Mouse (Mus musculus) c-Kit-negative CD71-positive TER-119-positive erythroid progenitor cells, embryonic 14.5 days (primary cell): ENCODE results near the gene Mycbp2.

ENCODE experiments used
- DNase-seq: peaks from one replicate; pipeline ENCODE4 v3.0.0-alpha.2; 2013; ENCODE audit warnings: low read depth, low spot score

Gene Mycbp2

DNA sequence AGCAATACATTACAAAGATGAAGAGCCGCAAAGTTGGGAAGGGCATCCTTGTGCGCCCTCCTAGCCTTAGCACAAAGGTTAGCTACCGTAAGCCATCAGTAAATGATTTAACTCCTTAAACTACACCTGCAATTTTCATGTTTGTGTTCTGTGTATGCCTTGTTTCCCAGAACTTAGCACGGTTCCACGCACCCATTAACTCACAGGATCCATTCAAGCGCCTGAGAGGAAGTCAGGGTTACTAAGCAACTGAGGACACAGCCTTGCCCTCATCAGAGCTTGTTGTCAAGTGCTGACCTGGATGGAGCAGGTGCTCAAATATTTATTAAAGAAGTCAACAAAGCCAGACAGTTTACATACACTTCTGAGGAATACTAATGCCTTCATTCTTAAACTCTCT is 244.4 kb downstream of the Mycbp2 start:
- no peak for DNase-seq

DNA sequence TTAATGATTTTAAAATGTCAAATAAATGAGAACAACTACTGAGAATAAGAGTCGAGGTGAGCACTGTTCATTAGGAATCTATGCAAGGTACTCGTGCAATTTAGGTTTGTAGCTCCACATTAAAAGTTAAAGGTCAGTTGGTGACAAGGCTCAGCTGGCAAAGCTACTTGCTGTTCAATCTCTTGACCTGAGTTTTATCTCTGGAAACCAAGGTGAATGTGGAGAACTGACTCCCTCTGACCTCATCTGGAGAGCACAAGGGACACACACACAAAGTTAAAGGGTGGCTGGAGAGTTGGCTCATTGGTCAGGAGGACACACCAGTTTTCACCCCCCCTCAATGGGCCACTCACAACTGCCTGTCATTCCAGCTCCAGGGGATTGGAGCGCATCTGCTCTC is 245.4 kb downstream of the Mycbp2 start:
- no peak for DNase-seq

DNA sequence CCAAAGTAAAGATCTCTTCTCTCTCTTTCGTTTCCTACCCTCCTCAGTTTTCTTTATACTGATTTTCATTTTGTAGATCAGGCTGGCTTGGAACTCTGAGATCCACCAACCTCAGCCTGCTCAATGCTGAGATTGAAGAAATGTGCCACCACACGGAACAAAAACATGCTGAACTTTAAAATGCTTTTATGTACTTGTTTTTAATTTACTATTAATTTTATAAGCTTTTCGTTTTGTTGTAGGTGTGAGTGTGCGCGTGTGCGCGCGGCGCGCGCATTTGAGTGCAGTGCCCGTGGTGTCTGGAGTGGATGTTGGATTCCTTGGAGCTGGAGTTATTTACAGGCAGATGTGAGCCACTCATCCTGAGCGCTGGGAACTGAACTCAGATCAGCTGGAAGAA is 246.3 kb downstream of the Mycbp2 start:
- DNase-seq, result no peak

DNA sequence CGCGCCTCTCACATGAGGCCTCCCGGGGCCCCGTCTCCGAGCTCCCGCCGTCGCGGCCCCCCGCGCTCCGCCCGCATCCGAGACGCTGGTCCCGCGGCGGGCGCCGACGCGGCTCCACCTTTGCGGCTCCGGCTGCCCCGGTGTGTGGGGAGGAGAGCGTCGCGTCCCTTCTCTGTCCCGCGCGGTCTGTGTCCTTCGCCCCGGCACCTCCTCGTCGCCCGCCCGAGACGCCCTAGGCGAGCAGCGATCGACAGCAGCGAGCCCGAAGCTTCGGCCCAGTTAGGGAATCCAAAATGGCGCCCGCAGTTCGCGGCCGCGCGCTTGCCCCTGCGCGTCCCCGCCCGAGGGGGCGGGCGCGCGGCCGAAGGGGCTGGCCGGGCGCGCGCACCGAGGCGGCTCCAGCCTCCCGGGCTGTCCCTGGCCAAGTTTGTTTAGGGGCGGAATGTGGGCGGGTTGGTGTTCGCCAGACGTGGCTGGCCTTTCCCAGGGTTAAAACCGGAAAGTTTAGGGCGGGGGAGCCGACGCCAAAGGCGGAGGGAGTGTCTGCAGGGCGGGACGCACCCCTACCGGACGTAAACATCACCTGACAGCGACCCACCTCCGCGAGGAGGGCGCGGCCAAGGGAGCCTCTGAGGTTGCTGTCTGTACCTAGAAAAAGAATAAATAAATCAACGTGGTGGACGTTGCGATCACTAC is 247.2 kb downstream of the Mycbp2 start, which contains the start of gene Fbxl3:
Gene Fbxl3 (minus strand): TSS at position 329 of the 696 bp plus-strand sequence.
- DNase-seq, result peak; percentile 83

DNA sequence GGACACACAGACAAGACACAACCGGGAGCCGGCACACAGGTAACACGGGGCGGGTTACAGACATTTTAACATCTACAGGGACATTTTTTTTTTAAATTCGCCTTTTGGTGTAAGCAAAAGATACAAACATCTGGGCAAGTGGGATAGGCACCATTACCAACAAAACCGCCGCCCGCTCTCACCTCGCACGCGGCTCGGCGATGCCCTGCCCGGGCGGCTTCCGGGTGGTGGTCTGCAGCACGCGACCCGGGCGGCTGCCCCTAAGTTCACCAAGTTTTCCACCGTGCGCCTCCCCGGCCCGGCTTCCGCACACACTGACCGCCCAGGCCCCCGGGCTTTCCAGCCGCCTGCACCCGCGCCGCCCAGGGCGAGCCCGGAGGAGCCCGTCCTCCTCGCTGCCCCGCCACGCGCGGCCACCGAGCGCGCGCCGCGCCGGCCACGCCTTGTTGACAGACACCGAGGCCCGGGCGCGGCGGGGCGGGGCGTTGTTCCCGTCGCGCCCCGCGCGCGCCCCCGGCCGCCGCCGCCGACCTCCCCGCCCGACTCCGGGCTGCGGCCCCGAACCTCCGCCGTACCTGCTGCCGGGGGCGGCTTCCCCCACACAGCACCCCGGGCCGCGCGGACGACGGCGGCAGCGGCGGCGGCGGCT is 247.9 kb downstream of the Mycbp2 start:
- DNase-seq, result peak; percentile 77

DNA sequence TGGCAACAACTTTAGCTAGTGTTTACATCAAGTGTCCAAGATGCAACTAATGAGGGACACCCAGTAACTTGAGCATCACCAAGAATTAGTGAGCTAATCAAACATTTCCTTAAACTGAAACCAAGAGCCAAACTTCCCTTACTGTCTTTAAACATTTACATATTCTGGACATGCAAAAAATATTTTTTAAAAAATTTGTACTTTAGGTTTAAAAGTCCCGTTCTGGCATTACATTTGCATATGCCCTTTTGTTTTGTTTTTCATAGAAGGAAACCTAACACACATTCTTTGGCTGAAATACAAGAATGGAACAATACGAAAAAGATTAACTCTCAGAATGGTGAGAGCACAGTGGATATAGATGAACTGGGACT is 248.4 kb downstream of the Mycbp2 start:
- DNase-seq, result no peak

DNA sequence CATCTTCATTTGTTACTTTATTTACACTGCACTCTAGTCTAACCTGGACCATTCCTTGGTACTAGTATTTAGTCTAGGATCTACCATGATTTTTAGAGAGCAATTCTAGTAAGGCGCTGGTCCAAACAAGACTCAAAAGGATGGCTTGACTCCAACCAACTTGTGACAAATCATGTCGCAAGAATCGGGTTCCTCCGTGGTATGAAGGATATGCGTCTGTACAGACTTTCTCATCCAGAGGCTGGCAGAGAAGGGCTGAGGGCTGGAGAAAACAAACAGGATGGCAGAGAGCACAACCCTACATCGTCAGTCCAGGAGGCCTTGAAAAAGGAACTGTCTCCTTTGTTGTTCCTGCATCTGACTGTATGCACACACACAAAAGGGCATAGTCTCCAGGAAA is 250.0 kb downstream of the Mycbp2 start:
- no peak for DNase-seq

DNA sequence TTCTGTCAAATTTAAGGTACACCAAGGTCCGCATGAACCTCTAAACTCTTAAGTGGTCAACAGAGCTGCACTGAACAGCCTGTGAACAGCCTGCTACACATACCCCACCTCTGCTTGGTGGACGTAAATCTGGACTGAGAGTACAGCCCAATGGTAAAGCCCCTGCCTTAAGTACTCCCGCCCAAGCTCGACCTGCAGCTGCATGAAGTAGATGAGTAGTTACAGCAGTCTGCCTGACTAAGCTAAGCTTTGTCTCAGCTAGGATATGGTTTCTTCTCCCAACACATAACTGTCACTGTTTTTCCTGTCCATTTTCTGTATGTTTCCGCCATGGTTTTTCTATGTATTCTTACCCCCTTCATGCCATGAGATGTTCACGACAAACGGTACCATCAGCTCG is 250.8 kb downstream of the Mycbp2 start:
- DNase-seq, result no peak

DNA sequence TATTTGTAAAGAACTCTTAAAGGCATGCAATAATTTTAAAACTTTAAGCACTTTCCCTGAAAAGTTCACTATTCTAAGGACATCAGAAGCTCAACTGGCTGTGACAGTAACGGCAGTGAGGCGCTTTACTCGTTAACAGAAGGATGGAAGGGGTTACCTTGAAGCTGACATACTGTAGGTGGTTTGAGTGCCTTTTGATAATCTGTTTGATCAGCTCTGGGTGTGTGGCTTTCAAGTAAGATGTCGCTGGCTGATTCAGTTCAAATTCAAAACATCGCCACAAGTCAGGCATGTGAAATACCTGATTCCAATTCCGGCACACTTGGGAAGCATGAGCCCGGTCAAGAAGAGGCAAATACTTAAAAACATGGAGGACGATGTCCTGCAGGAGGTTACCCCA is 251.6 kb downstream of the Mycbp2 start:
- DNase-seq, result no peak

DNA sequence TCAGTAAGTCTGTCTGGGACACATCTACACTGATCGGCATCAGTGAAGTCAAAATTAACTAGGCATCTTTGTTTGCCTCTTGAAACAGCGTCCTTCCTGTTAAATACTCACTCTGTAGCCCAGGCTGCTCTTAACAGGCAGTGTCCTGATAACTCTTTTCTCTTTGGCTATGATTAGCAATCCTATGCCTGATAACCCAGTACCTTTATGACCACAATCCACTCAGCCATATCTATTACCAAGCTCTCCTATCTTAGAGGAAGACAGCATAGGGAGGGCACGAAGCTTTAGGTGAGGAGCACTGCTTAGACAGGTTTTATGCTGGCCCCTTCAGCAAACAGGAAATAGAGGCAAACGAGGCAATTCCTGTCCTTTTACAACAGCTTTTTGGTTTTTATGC is 252.9 kb downstream of the Mycbp2 start:
- no peak for DNase-seq

DNA sequence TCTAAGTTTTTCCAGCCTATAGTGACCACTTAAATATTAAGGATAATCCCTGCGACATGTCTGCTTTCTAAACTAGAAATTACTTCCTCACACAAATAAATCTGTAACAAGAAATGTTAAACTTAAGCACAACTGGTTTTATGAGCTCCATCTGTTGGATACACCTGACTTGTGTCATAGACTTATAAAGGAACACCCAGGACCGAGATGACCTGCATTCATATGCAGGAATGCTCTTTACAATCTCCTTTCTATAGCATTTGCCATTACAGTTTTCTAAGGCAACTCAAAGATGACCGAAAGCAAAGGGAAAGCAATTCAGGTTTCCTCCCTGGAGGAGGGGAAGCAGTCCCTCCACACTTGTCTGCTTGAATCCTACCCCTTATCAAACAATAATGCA is 253.4 kb downstream of the Mycbp2 start:
- no peak for DNase-seq

DNA sequence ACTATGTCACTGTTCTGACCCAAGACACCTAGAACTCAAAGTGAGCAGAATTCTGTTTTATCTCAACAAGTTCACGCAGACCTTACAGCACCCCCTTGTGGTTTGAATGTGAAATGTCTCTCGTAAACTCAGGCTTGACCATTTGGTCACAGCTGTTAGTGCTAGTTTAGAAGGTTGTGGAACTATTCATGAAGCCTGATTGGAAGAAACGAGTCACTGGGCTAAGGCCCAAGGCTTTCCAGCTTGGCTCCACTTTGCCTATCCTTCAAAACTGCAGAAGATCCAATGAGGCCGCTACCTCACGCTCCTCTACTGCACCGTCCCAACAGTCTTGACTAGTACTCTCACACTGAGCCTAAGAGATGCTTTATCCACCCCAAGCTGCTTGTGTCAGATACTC is 258.0 kb downstream of the Mycbp2 start:
- DNase-seq, result peak; percentile 79

DNA sequence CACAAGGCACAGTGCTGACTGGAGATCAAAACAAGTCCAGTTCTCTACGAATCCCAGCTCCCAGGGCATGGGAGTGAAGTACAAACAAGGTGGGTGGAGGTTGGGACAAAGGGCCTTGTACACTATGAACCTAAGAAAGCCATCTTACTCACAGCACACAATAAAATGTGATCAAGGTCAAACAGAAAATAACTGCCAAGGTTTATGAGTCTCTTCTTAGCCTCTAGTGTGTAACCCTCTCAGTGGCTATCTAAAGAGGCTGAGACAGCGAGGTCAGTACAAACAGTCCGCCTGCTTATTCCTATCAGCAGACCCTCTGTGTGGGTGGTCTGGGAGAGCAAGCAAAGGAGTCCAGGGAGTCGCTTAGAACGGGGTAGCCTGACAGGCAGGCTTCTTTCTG is 258.8 kb downstream of the Mycbp2 start:
- DNase-seq, result no peak

DNA sequence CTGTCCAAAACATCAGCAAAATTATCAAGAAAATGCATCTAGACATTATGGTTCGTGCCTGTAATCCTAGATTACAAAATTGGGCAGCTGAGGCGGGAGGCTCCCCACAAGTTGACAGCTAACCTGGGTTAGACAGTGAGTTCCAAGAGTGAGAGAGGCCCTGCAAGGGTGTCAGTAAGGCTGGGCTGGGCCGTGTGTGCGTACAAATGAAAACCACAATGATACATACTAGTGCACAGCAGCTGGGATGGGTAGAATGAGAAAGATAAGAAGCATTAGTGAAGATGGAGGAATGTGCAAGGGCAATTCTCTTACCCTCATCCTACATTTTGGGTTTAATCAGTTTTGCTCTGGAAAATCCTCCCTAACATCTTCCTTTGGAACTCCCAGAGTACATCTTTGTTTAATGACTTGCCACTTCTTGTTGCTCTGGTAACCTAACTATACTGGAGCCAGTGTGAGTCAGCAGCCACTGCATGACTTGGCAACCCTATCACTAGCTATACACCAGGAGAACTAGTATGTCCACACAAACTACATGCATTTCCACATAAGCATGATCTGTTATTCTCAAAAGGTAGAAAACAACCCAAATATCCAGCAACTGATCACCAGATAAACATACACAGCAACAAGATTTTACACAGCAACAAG is 259.8 kb downstream of the Mycbp2 start:
- peak; percentile 93 for DNase-seq

DNA sequence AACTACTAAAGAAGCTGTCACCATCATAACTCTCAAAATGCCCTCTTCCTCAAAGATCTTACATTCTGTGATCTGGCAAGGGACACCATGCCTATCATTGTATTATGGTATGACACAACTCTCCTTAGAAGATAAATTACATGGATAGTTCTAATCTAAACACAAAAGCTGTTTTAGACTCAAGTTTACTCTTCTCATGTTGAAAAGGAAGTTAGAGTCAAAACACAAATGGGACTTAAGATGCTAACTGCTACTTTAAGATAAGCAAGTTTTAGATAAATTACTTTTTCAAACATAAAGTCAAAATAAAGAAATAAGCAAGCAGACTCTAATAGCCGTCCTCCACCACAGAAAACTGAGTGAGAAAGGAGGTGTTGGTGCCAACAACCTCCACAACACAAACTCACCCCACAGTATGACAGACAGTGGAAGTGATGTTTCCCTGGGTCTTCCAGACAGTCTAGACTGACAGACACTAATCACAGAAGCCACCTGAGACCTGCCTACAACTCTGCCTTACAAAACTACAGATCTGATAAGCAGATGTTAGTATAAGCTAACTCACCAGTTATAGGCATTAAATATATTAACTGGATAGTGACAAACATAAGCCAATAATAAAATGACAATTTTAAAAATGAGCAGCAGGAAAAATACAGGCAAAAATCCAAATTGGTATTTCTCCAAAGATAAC is 260.6 kb downstream of the Mycbp2 start:
- DNase-seq, result no peak

DNA sequence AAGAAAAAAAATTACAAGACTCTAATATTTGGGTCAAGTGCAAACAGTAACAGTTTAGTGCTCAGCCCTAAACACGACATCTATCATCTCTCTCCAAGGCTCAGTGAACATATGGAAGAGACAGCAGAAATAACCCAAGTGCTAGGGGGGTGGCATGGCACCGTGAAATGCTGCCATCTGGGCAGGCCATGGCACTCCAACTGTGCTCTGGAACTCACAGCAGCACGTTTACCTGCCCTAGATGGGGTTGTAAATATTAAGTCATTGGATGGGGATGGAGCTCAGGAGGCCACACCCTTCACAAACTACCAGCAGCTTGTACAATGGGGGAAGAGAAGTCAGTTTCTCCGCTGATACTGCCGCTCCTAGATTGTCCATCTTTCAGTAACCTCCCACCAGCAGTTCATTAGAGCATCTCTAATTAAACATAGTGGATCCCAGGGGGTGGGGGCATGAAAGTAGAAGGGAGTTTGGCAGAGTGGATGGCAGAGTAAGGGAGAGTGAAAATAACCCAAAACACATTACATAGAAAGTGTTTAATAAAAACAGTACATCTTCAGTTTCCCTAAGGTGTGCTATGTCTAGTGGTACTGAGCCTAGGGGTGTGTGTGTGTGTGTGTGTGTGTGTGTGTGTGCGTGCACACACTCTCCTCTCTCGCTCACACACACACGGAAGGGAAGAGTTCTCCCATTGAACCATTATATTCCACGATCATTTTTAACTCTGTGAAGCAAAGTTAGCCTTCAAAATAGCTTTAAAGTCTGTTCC is 267.2 kb downstream of the Mycbp2 start:
- no peak for DNase-seq

DNA sequence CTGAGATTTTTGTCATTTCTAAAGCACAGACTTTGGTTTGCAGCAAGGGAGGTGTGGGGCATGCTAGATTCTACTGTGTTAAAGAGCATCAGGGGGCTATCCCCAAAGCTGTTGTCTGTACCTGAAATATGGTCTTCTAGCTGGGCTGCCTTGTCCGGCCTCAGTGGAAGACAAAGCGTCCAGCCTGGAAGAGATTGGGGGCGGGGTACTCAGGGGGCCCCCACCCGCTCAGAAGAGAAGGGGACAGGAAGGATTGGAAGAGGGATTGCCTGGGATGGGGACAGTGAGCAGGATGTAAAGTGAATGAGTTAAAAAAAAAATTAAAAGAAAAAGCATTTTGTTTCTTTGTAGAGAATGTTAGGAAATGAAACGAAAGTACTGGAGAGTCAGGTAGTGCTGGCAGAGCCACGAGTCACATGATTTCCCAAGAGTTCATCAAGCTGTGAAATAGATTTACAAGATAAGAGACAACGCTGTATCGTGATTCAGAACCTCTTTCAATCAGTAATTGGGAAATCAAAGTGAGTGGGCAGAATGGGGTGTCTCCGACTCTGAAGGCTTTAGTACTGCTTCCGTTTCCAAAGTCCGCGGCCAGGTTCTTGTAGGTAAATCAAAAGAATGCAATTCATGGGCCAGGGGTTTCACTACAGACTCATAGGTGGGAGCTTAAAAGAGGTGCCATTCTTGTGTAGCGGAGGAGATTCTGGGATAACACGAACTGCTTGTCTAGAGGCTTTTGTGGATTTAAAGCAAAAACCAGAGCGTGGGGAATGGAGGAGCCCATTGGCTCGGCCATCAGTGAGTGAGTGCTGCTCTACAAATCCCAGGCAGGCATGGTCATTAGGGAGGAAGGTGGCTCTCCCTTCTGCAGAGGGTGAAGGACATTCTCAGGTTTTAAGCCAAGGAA is 268.4 kb downstream of the Mycbp2 start:
- no peak for DNase-seq

DNA sequence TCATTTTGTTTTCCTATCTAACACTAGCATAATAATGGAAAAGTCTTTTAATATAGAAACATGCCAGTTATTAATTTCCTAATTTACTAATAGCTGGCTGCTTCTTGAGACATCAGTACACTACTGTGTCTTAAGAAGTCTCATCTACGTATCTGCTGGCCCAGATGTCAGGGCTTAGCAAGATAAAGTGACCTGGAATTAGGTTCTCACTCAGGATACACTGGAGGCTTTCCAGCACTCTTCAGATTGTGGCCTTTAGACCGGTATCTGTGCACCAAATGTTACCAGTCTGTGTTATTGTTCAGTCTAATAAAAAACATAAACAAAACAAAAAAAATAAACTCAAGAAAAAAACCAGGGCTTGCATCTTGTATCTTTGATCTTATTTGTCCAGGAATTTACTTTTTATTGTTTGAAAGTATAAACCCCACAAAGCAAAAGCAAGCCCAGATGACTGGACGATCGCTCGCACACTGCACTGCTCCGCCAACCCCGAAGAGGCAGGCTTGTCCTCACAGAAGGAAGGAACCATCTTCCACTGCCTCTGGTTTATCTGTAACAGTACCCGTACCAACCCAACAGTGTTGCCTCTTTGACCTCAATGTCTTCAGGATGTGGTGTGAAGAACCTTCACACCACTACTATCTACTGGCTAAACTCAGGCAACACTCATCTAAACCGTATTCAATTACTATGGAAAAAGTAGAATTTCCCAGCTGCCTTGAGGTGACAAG is 269.2 kb downstream of the Mycbp2 start:
- DNase-seq, result no peak

DNA sequence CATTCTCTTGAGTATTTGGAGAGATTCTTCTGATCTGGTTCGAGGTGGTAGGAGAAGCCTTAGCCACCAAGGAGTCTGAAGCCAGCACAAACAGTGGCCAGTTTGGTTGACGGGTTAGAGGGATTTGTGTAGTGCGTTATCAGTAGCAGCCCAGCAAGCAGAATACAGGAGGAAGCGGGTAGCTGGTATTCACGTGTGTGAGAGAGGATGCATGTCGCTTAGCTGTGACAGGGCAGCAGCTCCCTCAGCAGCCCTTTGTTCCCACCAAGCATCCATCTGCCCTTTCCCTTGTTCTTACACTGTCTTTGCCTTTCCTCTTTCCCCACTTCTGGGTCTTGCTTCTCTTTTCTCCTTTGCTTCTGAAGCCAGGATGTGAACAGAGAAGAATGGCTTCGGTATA is 271.4 kb downstream of the Mycbp2 start:
- DNase-seq, result no peak

DNA sequence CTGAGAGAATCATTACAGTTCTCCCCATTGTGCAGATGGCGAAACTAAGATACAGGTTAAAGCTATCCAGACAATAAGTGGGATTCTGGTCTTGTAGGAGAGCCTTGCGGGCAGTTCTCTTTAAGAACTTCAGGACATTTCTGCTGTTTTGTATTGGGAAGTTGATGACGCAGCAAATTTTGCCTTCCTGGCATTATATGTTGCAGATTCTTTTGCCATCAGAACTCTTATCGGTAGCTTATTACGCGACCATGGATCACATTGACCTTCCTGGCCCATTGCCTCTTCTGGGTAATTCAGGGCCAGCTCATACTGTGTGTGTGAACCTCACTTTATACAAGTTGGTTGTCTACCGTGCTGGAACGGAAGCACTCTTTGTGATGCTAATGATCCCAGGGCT is 272.8 kb downstream of the Mycbp2 start:
- DNase-seq, result no peak
